Mouse (Mus musculus) CH12.LX (cell line): Measurements from ENCODE around the gene Gkap1. TPM values are rescaled to one million over a fixed set of nuclear protein-coding genes. Genes with fewer than 3 reads are reported as not detected.

Experiments used
- DNase-seq: peaks from one replicate; pipeline ENCODE4 v3.0.0-alpha.2; 2013; ENCODE audit errors: extremely low read depth
- H3K27ac ChIP-seq: 2 replicates; pipeline ENCODE4 v1.5.1; 2012; ENCODE audit warnings: low read depth, mild to moderate bottlenecking, control low read depth, moderate library complexity; ENCODE audit not compliant: insufficient read depth
- H3K27me3 ChIP-seq: replicated peaks from 2 replicates; pipeline ENCODE3; 2012; ENCODE audit warnings: inconsistent platforms
- H3K36me3 ChIP-seq, 2 experiments: replicated peaks in 1 of 2; 2 replicates each; pipeline versions ENCODE3 to v1.6.1; 2012; ENCODE audit warnings: inconsistent platforms in 1 of 2, low read length in 1 of 2, mild to moderate bottlenecking in 1 of 2, mixed read lengths in 1 of 2, moderate library complexity in 1 of 2; ENCODE audit not compliant: control insufficient read depth in 1 of 2, insufficient read depth in 1 of 2
- H3K4me1 ChIP-seq, 2 experiments: 2 replicates each; pipeline ENCODE4 v1.6.1; 2012; ENCODE audit warnings: inconsistent platforms in 1 of 2, moderate library complexity in 1 of 2; ENCODE audit not compliant: insufficient read depth in 2 of 2, control insufficient read depth in 1 of 2
- H3K4me2 ChIP-seq: 2 replicates; pipeline ENCODE4 v1.6.1; 2012; ENCODE audit warnings: low read depth, mild to moderate bottlenecking, control low read depth; ENCODE audit not compliant: poor library complexity, insufficient read depth, severe bottlenecking
- H3K4me3 ChIP-seq, 3 experiments: fragments of 150-350 bp in 1 of 3; sonication (generic) in 1 of 3; replicated peaks in 1 of 3; 2 replicates each; pipeline versions ENCODE3 to v1.5.1; 2011 to 2012; ENCODE audit warnings: low read depth in 2 of 3, low read length in 2 of 3, mild to moderate bottlenecking in 2 of 3, moderate library complexity in 2 of 3, control low read depth in 1 of 3, improper control_type of control experiment in 1 of 3, inconsistent platforms in 1 of 3, mixed read lengths in 1 of 3; ENCODE audit not compliant: poor library complexity in 1 of 3
- H3K79me2 ChIP-seq: replicated peaks from 2 replicates; pipeline ENCODE4 v1.6.1; 2012; ENCODE audit warnings: mild to moderate bottlenecking, moderate library complexity; ENCODE audit not compliant: control insufficient read depth, poor library complexity, insufficient read depth, severe bottlenecking; ENCODE audit errors: extremely low read depth
- H3K9ac ChIP-seq: 2 replicates; pipeline ENCODE4 v1.6.1; 2012; ENCODE audit warnings: low read depth, mild to moderate bottlenecking, control low read depth, moderate library complexity; ENCODE audit not compliant: insufficient read depth
- H3K9me3 ChIP-seq: replicated peaks from 2 replicates; pipeline ENCODE3; 2012; ENCODE audit warnings: low read length, inconsistent platforms, mixed read lengths
- BHLHE40 ChIP-seq: IDR thresholded peaks from 2 replicates; pipeline ENCODE4 v1.6.1; 2011; ENCODE audit warnings: mild to moderate bottlenecking, low read depth, low read length, improper control_type of control experiment
- CHD2 ChIP-seq: IDR thresholded peaks from 2 replicates; pipeline ENCODE4 v1.6.1; 2011; ENCODE audit warnings: low read length, improper control_type of control experiment
- E2F4 ChIP-seq: IDR thresholded peaks from 2 replicates; pipeline ENCODE4 v1.6.1; 2011; ENCODE audit warnings: low read depth, low read length, improper control_type of control experiment; ENCODE audit not compliant: insufficient replicate concordance
- GABPA ChIP-seq: IDR thresholded peaks from 2 replicates; pipeline ENCODE4 v1.6.1; 2012; ENCODE audit warnings: low read depth, low read length, improper control_type of control experiment, inconsistent platforms; ENCODE audit not compliant: insufficient replicate concordance
- KAT2A ChIP-seq: IDR thresholded peaks from 2 replicates; pipeline ENCODE4 v1.6.1; 2012; ENCODE audit warnings: low read length, improper control_type of control experiment, inconsistent platforms; ENCODE audit not compliant: insufficient replicate concordance
- MAX ChIP-seq: IDR thresholded peaks from 2 replicates; pipeline ENCODE4 v1.6.1; 2011; ENCODE audit warnings: low read length, improper control_type of control experiment
- NRF1 ChIP-seq: IDR thresholded peaks from 2 replicates; pipeline ENCODE4 v1.6.1; 2014; ENCODE audit warnings: low read depth, mild to moderate bottlenecking, inconsistent platforms, low read length, improper control_type of control experiment, moderate library complexity
- TCF12 ChIP-seq: IDR thresholded peaks from 2 replicates; pipeline ENCODE4 v1.6.1; 2014; ENCODE audit warnings: low read depth, mild to moderate bottlenecking, inconsistent platforms, low read length, improper control_type of control experiment
- dilution Hi-C: fragments of 300-500 bp; cut with MboI; formaldehyde crosslinking; loops from 2 replicates; pipeline ENCODE4 v1.14.3; 2020; ENCODE audit warnings: low sequenced_read_pairs; ENCODE audit not compliant: extremely low pct_unique_long_range_greater_than_20kb, extremely low pct_ligation_motif_present
- in situ Hi-C: fragments of 300-500 bp; cut with MboI; formaldehyde crosslinking; loops from 3 replicates; pipeline ENCODE4 v1.14.3; 2019; ENCODE audit warnings: low sequenced_read_pairs, low pct_ligation_motif_present, low pct_unique_long_range_greater_than_20kb, mixed read lengths
- polyA plus RNA-seq: library from polyadenylated mRNA; unstranded; fragments of >175 nt; gene quantifications from 2 replicates; pipeline ENCODE4 v1.2.1, GENCODE M21; 2012; ENCODE audit warnings: low read depth; ENCODE audit not compliant: insufficient read length
- total RNA-seq, 2 experiments: library from RNA; depleted of rRNA; stranded (reverse); fragments of 300-350 nt in 1 of 2; fragments of >200 nt in 1 of 2; gene quantifications; 2 replicates each; pipeline ENCODE4 v1.2.3; 2012 to 2014

The Gkap1 gene
- total and polyA plus RNA-seq, 3 experiments, result 0.82 to 2.0 (median 1.3) TPM

- Histone ChIP-seq H3K27me3 (no peaks in the 10 kb centered on the region), H3K4me1 (peaks cover 5 to 26% of the 10 kb centered on the region in 2 experiments; a peak in 3 of 4 replicates), H3K27ac (no peak overlapping the region), H3K4me2 (no peak overlapping the region), H3K36me3 (peaks cover 45 to 88% of the 10 kb centered on the region in 2 experiments), H3K4me3 (no peak overlapping the region), H3K9ac (no peak overlapping the region), H3K9me3 (peaks cover 9% of the 10 kb centered on the region), H3K79me2 (peaks cover 9% of the 10 kb centered on the region)
- no peak for DNase-seq
- no peak for TF ChIP-seq KAT2A
- TF ChIP-seq BHLHE40, result no peak
- TF ChIP-seq MAX, result no peak
- no peak for TF ChIP-seq E2F4
- no peak for TF ChIP-seq GABPA
- no peak for TF ChIP-seq TCF12
- no peak for TF ChIP-seq NRF1
- dilution Hi-C loops, result no loop called here
- in situ Hi-C loops, result no loop called here
These were observed 83.4 kb downstream of the Gkap1 start for GRCm38 (mm10) chr13:58192146-58192545.

DNA sequence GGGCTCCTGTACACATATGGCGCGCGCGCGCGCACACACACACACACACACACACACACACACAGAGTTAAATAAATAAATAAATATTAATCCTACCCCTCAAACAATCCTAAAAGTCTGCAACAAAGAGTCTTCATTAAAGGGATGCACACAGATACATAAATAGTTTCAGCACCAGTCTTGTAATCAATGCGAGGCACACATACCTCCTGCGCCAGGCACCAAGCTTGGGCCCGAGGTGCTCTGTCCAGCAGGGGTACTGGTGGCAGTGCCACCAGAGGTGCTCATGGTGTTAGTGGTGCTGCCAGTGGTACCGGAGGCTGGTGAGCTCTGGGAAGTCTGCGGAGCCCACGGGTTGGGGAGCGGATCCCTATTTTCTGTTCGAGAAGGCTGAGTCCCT is 84.0 kb downstream of the Gkap1 start:
- H3K79me2 ChIP-seq, result peaks cover 7% of the 10 kb centered on the region
- in situ Hi-C loops, result no loop called here
- no peak overlapping the region for H3K27ac ChIP-seq
- TF ChIP-seq NRF1, result no peak
- TF ChIP-seq, all 38 proteins: peak for 0
- no peak overlapping the region for H3K4me2 ChIP-seq
- peaks cover 3 to 20% of the 10 kb centered on the region in 2 experiments; a peak in 2 of 4 replicates for H3K4me1 ChIP-seq
- peaks cover 47 to 87% of the 10 kb centered on the region in 2 experiments for H3K36me3 ChIP-seq
- DNase-seq, result no peak
- H3K9ac ChIP-seq, result no peak overlapping the region
- no peak overlapping the region for H3K4me3 ChIP-seq
- peaks cover 9% of the 10 kb centered on the region for H3K9me3 ChIP-seq
- dilution Hi-C loops, result no loop called here
- H3K27me3 ChIP-seq, result no peaks in the 10 kb centered on the region

- no peak overlapping the region for H3K27ac ChIP-seq
- in situ Hi-C loops, result loop anchor here (5.0 kb wide), 1 partner anchor 43 kb away; no protein-coding TSS in a partner anchor
- peaks cover 4% of the 10 kb centered on the region for H3K79me2 ChIP-seq
- TF ChIP-seq CHD2, result no peak
- TF ChIP-seq, all 38 proteins: peak for 0
- Histone ChIP-seq H3K4me2 (no peak overlapping the region), H3K9ac (no peak overlapping the region), H3K4me3 (no peak overlapping the region), H3K36me3 (peaks cover 43 to 84% of the 10 kb centered on the region in 2 experiments), H3K4me1 (peaks cover 0 to 2% of the 10 kb centered on the region in 2 experiments; a peak in 2 of 4 replicates), H3K9me3 (peaks cover 9% of the 10 kb centered on the region), H3K27me3 (no peaks in the 10 kb centered on the region)
- no peak for DNase-seq
- dilution Hi-C loops, result no loop called here
These were observed 86.0 kb downstream of the Gkap1 start for GRCm38 (mm10) chr13:58189473-58189872.
